Mouse (Mus musculus): ENCODE data around the gene Rab21. TPM values are rescaled to one million over a fixed set of nuclear protein-coding genes. Genes with fewer than 3 reads are reported as not detected.

The Rab21 gene
- 10 to 100 TPM; 75.0 to 80.1 TPM for total RNA-seq (2021)
- polyA plus RNA-seq (2012; rRNA removed) = 29.9 and 50.4 TPM in 2 replicates
- long read RNA-seq, full-length matches to known transcripts = 129 of 145 reads
- long read RNA-seq, partial matches to known transcripts = 7 of 145 reads
- long read RNA-seq, other reads (novel, unspliced or antisense) = 9 of 145 reads

- no peaks in the 10 kb centered on the region for H3K27me3 ChIP-seq (ENCODE audit: control insufficient read depth, insufficient read depth, low read length)
- peak within 1 kb of the TSS; percentile 86 for H3K4me3 ChIP-seq
- peaks cover 5% of the 10 kb centered on the region for H3K79me2 ChIP-seq (replicated peaks; ENCODE audit: control insufficient read depth, insufficient read depth, low read length)
- H3K36me3 ChIP-seq (ENCODE audit: control insufficient read depth, insufficient read depth, low read length) = peaks cover 14% of the 10 kb centered on the region
- peak within 1 kb of the TSS; percentile 92 for H3K9ac ChIP-seq (ENCODE audit: low read depth, low read length)
- peak; percentile 97 to 100 for DNase-seq
- peak within 1 kb of the TSS; percentile 97 for H3K27ac ChIP-seq
- WGBS = under 1% methylated on average over 38 of the region's 48 CpGs
- TF ChIP-seq POLR2A (IDR thresholded peaks at IDR 0.05; ENCODE audit: insufficient read depth, low read depth, low read length) = peak; percentile 95
- no peak for TF ChIP-seq EP300 (IDR thresholded peaks at IDR 0.05; ENCODE audit: insufficient read depth, low read depth, low read length)
- intact Hi-C loops (cut with DNase I) = loop anchor here (2.0 kb wide), 3 partner anchors 47 to 69 kb away; partner anchors contain the start of genes Tbc1d15, Thap2, Tmem19 and Zfc3h1
- peaks cover 16% of the 10 kb centered on the region for H3K4me1 ChIP-seq (ENCODE audit: control insufficient read depth, insufficient read depth, low read length)
Observed at GRCm38 (mm10) chr10:115315473-115316171, at the start of gene Rab21. TSS of gene Rab21 (minus strand) at chr10:115315594.

DNA sequence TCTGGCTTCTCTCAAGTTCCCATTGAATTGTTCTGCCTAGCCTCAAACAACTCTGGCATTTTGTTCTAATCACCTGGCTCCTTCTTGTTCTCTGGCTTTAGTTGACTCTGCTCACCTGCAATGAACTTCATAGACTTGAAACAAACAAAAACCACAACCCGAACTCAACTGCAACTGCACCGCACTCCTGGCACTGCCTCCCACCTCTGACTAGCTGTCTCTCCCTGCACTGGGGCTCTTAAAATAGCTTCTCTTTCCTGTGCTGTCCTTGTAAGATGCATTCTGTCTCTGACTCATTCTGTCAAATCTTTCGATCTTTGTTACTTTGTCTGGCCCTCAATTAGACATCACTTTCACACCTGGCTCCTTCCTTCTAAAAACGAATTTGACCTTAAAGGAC lies 47.8 kb upstream of the Rab21 start:
- Histone ChIP-seq H3K4me3 (peak overlapping the region; percentile 69), H3K9ac (ENCODE audit: low read depth, low read length) (no peak overlapping the region), H3K27me3 (ENCODE audit: control insufficient read depth, insufficient read depth, low read length) (no peaks in the 10 kb centered on the region), H3K36me3 (ENCODE audit: control insufficient read depth, insufficient read depth, low read length) (no peaks in the 10 kb centered on the region), H3K79me2 (replicated peaks; ENCODE audit: control insufficient read depth, insufficient read depth, low read length) (no peaks in the 10 kb centered on the region), H3K4me1 (ENCODE audit: control insufficient read depth, insufficient read depth, low read length) (no peaks in the 10 kb centered on the region), H3K27ac (peak overlapping the region; percentile 93)
- TF ChIP-seq EP300 (IDR thresholded peaks at IDR 0.05; ENCODE audit: insufficient read depth, low read depth, low read length) = no peak
- TF ChIP-seq POLR2A (IDR thresholded peaks at IDR 0.05; ENCODE audit: insufficient read depth, low read depth, low read length) = no peak
- TF ChIP-seq CTCF (IDR thresholded peaks at IDR 0.05) = no peak
- 52% methylated on average over 4 of the region's 4 CpGs for WGBS
- intact Hi-C loops (cut with DNase I) = loop anchor here (2.0 to 5.0 kb wide), 2 partner anchors 48 to 111 kb away; partner anchors contain the start of genes Rab21 and Tbc1d15
- DNase-seq = no peak

DNA sequence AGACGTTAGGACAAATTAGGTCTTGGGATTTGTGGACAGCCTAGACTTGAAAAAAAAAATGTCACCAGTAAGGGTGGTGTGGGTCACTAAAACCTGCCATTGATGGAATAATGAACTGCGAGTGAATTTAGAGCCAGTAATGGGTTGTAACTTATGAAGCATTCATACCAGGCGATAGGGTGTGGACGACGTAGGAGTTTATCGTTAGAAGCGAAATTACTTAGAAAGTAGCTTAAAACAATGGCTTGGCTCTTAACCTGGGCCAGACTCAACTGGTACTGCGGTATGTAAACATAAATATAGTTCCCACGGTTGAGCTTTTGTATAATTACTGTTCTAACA lies 47.2 kb upstream of the Rab21 start:
- Histone ChIP-seq H3K9ac (ENCODE audit: low read depth, low read length) (peak overlapping the region; percentile 77), H3K27ac (peak overlapping the region; percentile 93), H3K36me3 (ENCODE audit: control insufficient read depth, insufficient read depth, low read length) (no peaks in the 10 kb centered on the region), H3K4me1 (ENCODE audit: control insufficient read depth, insufficient read depth, low read length) (no peaks in the 10 kb centered on the region), H3K79me2 (replicated peaks; ENCODE audit: control insufficient read depth, insufficient read depth, low read length) (no peaks in the 10 kb centered on the region), H3K4me3 (peak overlapping the region; percentile 69), H3K27me3 (ENCODE audit: control insufficient read depth, insufficient read depth, low read length) (no peaks in the 10 kb centered on the region)
- 4% methylated on average over 9 of the region's 9 CpGs for WGBS
- TF ChIP-seq CTCF (IDR thresholded peaks at IDR 0.05) (no peak), POLR2A (IDR thresholded peaks at IDR 0.05; ENCODE audit: insufficient read depth, low read depth, low read length) (no peak; the same call in 1 of the 2 replicates), EP300 (IDR thresholded peaks at IDR 0.05; ENCODE audit: insufficient read depth, low read depth, low read length) (no peak)
- intact Hi-C loops (cut with DNase I) = loop anchor here (1.0 to 5.0 kb wide), 3 partner anchors 22 to 110 kb away; partner anchors contain the start of genes Rab21, Tbc1d15, Thap2 and Zfc3h1
- DNase-seq = no peak

GRCm38 (mm10) chr10:115361840-115362622 lies 46.6 kb upstream of the Rab21 start, which contains the start of gene Tmem19:
TSS of gene Tmem19 (minus strand) at chr10:115362501.
- WGBS = under 1% methylated on average over 58 of the region's 58 CpGs
- intact Hi-C loops (cut with DNase I) = loop anchor here (1.0 to 5.0 kb wide), 3 partner anchors 22 to 110 kb away; partner anchors contain the start of genes Rab21, Tbc1d15, Thap2 and Zfc3h1
- DNase-seq = peak; percentile 95 to 98
- Histone ChIP-seq H3K4me1 (ENCODE audit: control insufficient read depth, insufficient read depth, low read length) (no peaks in the 10 kb centered on the region), H3K4me3 (peak within 1 kb of the TSS; percentile 69), H3K36me3 (ENCODE audit: control insufficient read depth, insufficient read depth, low read length) (no peaks in the 10 kb centered on the region), H3K9ac (ENCODE audit: low read depth, low read length) (peak within 1 kb of the TSS; percentile 85), H3K27me3 (ENCODE audit: control insufficient read depth, insufficient read depth, low read length) (no peaks in the 10 kb centered on the region), H3K27ac (peak within 1 kb of the TSS; percentile 93), H3K79me2 (replicated peaks; ENCODE audit: control insufficient read depth, insufficient read depth, low read length) (no peaks in the 10 kb centered on the region)
- TF ChIP-seq EP300 (IDR thresholded peaks at IDR 0.05; ENCODE audit: insufficient read depth, low read depth, low read length) (0 out of 2 replicates have a peak, but pooled peaks have one; percentile 40), CTCF (IDR thresholded peaks at IDR 0.05) (peak; percentile 44), POLR2A (IDR thresholded peaks at IDR 0.05; ENCODE audit: insufficient read depth, low read depth, low read length) (peak; percentile 97)

- no peak for TF ChIP-seq POLR2A (IDR thresholded peaks at IDR 0.05; ENCODE audit: insufficient read depth, low read depth, low read length)
- no peak for TF ChIP-seq EP300 (IDR thresholded peaks at IDR 0.05; ENCODE audit: insufficient read depth, low read depth, low read length)
- TF ChIP-seq CTCF (IDR thresholded peaks at IDR 0.05) = no peak
- intact Hi-C loops (cut with DNase I) = no loop called here
- Histone ChIP-seq H3K79me2 (replicated peaks; ENCODE audit: control insufficient read depth, insufficient read depth, low read length) (no peaks in the 10 kb centered on the region), H3K4me3 (no peak overlapping the region), H3K4me1 (ENCODE audit: control insufficient read depth, insufficient read depth, low read length) (no peaks in the 10 kb centered on the region), H3K27ac (no peak overlapping the region), H3K27me3 (ENCODE audit: control insufficient read depth, insufficient read depth, low read length) (no peaks in the 10 kb centered on the region), H3K9ac (ENCODE audit: low read depth, low read length) (no peak overlapping the region), H3K36me3 (ENCODE audit: control insufficient read depth, insufficient read depth, low read length) (no peaks in the 10 kb centered on the region)
- WGBS = 85% methylated on average over 7 of the region's 7 CpGs
- no peak for DNase-seq
Observed at GRCm38 (mm10) chr10:115359066-115359465, 43.7 kb upstream of the Rab21 start.
